ENCODE assay signal across 18 mouse cellular contexts in the genomic region with DNA sequence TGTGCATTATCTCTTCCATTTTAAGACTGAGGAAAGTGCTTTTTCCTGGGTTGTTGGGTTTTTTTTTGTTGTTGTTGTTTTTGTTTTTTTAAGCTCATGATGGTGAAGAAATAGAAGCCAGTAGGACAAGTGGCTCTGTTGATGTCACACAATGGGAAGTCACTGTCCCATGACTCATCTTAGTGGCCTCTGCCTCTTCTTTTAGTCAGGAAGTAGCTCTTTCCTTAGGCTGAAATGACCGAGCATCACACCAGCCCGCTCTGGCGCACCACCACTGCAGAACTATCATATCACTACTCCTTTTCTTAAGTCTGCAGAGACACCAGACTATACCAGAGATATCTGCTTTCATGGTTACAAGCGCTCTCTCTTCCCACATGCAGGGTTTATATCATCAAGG.
"Had no signal": no experiment of that assay in that cellular context is flagged by ENCODE, and none has a peak within 500 bp of the region (broad histone marks: within the 10 kb centered on the region; RNA-seq: fewer than 3 reads in every experiment).

No protein-coding gene starts in this region.

- H3K36me3 ChIP-seq: lung, embryonic 15.5 days; neural tube, embryonic 13.5 days; neural tube, embryonic 15.5 days; stomach, embryonic 15.5 days had no signal

- H3K4me1 ChIP-seq: midbrain, embryonic 10.5 days; midbrain, embryonic 12.5 days; neural tube, embryonic 13.5 days; neural tube, embryonic 15.5 days had no signal

- H3K27ac ChIP-seq: liver, embryonic 14.5 days; lung, embryonic 15.5 days; midbrain, embryonic 10.5 days; midbrain, embryonic 12.5 days; neural tube, embryonic 13.5 days; neural tube, embryonic 15.5 days; stomach, embryonic 15.5 days; stomach, postnatal 0 days had no signal

- H3K9me3 ChIP-seq: lung, embryonic 15.5 days; midbrain, embryonic 10.5 days; midbrain, embryonic 12.5 days; neural tube, embryonic 13.5 days; neural tube, embryonic 15.5 days; stomach, embryonic 15.5 days had no signal

- H3K27me3 ChIP-seq: lung, embryonic 15.5 days; midbrain, embryonic 12.5 days; neural tube, embryonic 13.5 days; neural tube, embryonic 15.5 days; stomach, embryonic 15.5 days had no signal

- H3K4me3 ChIP-seq: lung, embryonic 15.5 days; midbrain, embryonic 10.5 days; midbrain, embryonic 12.5 days; myocyte; neural tube, embryonic 13.5 days; neural tube, embryonic 15.5 days; stomach, embryonic 15.5 days had no signal

- DNase-seq: lung, adult 2 months; lung, postnatal 14 days; lung, postnatal 36 days; midbrain, embryonic 14.5 days; retina, postnatal 1 day; right cerebral cortex, adult 18-20 months; thymus, adult 2 months; thymus, postnatal 25 days; thymus, postnatal 4 days had no signal
